ENCODE assay signal across 10 mouse cellular contexts in genomic region chr6:86318855-86319254, GRCm38 (mm10). TPM values are rescaled to one million over a fixed set of nuclear protein-coding genes. Genes with fewer than 3 reads are reported as not detected.
DNase-seq lines count a peak whose midpoint lies in the region; ATAC-seq and TF ChIP-seq lines count a peak whose summit lies in the region.
"Had no signal": no experiment of that assay in that cellular context is flagged by ENCODE, and none has a peak within 500 bp of the region (broad histone marks: within the 10 kb centered on the region; RNA-seq: fewer than 3 reads in every experiment).

No protein-coding gene starts in this region.

- TF ChIP-seq RAD21 in MEL (IDR thresholded peaks at IDR 0.05; ENCODE audit: low read depth, low read length): no peak

- TF ChIP-seq CTCF in MEL (IDR thresholded peaks at IDR 0.05 in 2 of 3, conservative IDR thresholded peaks at IDR 0.05 in 1 of 3; ENCODE audit: control insufficient read depth in 1 of 3, insufficient read depth in 1 of 3, low read depth in 2 of 3, low read length in 3 of 3, poor library complexity in 1 of 3, severe bottlenecking in 1 of 3): no peak

- TF ChIP-seq EP300 in MEL (IDR thresholded peaks at IDR 0.05; ENCODE audit: low read depth in 1 of 2, low read length in 2 of 2): no peak

- H3K4me3 ChIP-seq in MEL (ENCODE audit: control insufficient read depth in 1 of 2, insufficient read depth in 1 of 2, low read depth in 2 of 2, low read length in 2 of 2): no peak overlapping the region
- no peak overlapping the region for H3K4me3 ChIP-seq in forebrain, embryonic 14.5 days (ENCODE audit: low read depth, low read length)
- H3K4me3 ChIP-seq: embryonic facial prominence, embryonic 15.5 days; heart, embryonic 15.5 days had no signal

- no peak overlapping the region for H3K27ac ChIP-seq in MEL (ENCODE audit: control insufficient read depth, low read depth, low read length)
- H3K27ac ChIP-seq in forebrain, embryonic 14.5 days (ENCODE audit: low read depth, low read length): no peak overlapping the region
- H3K27ac ChIP-seq: embryonic facial prominence, embryonic 15.5 days; heart, embryonic 15.5 days had no signal

- no peaks in the 10 kb centered on the region for H3K79me2 ChIP-seq in MEL (ENCODE audit: control insufficient read depth, insufficient read depth, low read length, poor library complexity)

- no peak overlapping the region for H3K9ac ChIP-seq in MEL (ENCODE audit: control insufficient read depth, low read depth, low read length, poor library complexity, severe bottlenecking)
- H3K9ac ChIP-seq in forebrain, embryonic 14.5 days (ENCODE audit: low read length): no peak overlapping the region
- H3K9ac ChIP-seq: embryonic facial prominence, embryonic 15.5 days; heart, embryonic 15.5 days had no signal

- H3K4me1 ChIP-seq in MEL (ENCODE audit: control insufficient read depth in 1 of 2, insufficient read depth in 2 of 2, low read length in 2 of 2): no peaks in the 10 kb centered on the region
- no peaks in the 10 kb centered on the region for H3K4me1 ChIP-seq in forebrain, embryonic 14.5 days (ENCODE audit: control insufficient read depth, insufficient read depth, low read length)
- H3K4me1 ChIP-seq: embryonic facial prominence, embryonic 15.5 days; heart, embryonic 15.5 days had no signal

- 80% methylated on average over 4 of the region's 4 CpGs for WGBS in forebrain, embryonic 14.5 days

- no peak for TF ChIP-seq POLR2A in MEL (IDR thresholded peaks at IDR 0.05; ENCODE audit: control insufficient read depth in 1 of 2, insufficient read depth in 1 of 2, low read depth in 1 of 2, low read length in 2 of 2, poor library complexity in 1 of 2)

- peak; percentile 21 for DNase-seq in layer of hippocampus, adult 9-11 months
- DNase-seq in layer of hippocampus, postnatal 14 days (ENCODE audit: low spot score in 2 of 2): no peak
- DNase-seq in MEL (ENCODE audit: low read depth, low spot score) (peak; percentile 12), adipocyte (ENCODE audit: low spot score) (no peak)
- DNase-seq in adrenal gland, adult 8-10 months: peak; percentile 75
- DNase-seq in left cerebral cortex, postnatal 36 days (ENCODE audit: low spot score in 2 of 2): peak; percentile 12 to 30
- DNase-seq in forebrain, embryonic 14.5 days (ENCODE audit: low spot score): no peak

- no peaks in the 10 kb centered on the region for H3K9me3 ChIP-seq in MEL (replicated peaks; ENCODE audit: insufficient read depth, low read length)
- no peaks in the 10 kb centered on the region for H3K9me3 ChIP-seq in forebrain, embryonic 14.5 days (replicated peaks; ENCODE audit: control insufficient read depth, low read length)
- H3K9me3 ChIP-seq: embryonic facial prominence, embryonic 15.5 days; heart, embryonic 15.5 days had no signal

- no peak for ATAC-seq in megakaryocyte, adult 5-6 weeks (ENCODE audit: poor library complexity, severe bottlenecking)
- no peak for ATAC-seq in forebrain, embryonic 14.5 days

- H3K36me3 ChIP-seq in MEL (ENCODE audit: control insufficient read depth in 1 of 2, insufficient read depth in 2 of 2, low read length in 2 of 2): no peaks in the 10 kb centered on the region
- H3K36me3 ChIP-seq in forebrain, embryonic 14.5 days (ENCODE audit: control insufficient read depth, insufficient read depth, low read length): no peaks in the 10 kb centered on the region
- H3K36me3 ChIP-seq: embryonic facial prominence, embryonic 15.5 days; heart, embryonic 15.5 days had no signal

- no peak overlapping the region for H3K4me2 ChIP-seq in forebrain, embryonic 14.5 days (ENCODE audit: low read length)
- H3K4me2 ChIP-seq: embryonic facial prominence, embryonic 15.5 days; heart, embryonic 15.5 days had no signal

- intact Hi-C loops in left cerebral cortex, postnatal 36 days (cut with DNase I): no loop called here

- H3K27me3 ChIP-seq in MEL (ENCODE audit: control insufficient read depth in 1 of 2, insufficient read depth in 2 of 2, low read length in 2 of 2): peaks cover 2 to 6% of the 10 kb centered on the region in 2 experiments
- H3K27me3 ChIP-seq in forebrain, embryonic 14.5 days (replicated peaks; ENCODE audit: control insufficient read depth, insufficient read depth, low read length): no peaks in the 10 kb centered on the region
- H3K27me3 ChIP-seq: embryonic facial prominence, embryonic 15.5 days; heart, embryonic 15.5 days had no signal

TF ChIP-seq in MEL, 35 proteins besides CTCF, POLR2A, EP300 and RAD21:
- no peak for TF ChIP-seq TCF12 (IDR thresholded peaks at IDR 0.05; ENCODE audit: low read depth, low read length)

RNA-seq across cellular contexts. Expression of gene Fam136a, which starts 46.6 kb away (rescaled TPM):
- total RNA-seq in layer of hippocampus, postnatal 14 days (2021): 10 to 100 TPM; 31.3 to 35.0 TPM
- 87.8 and 89.2 TPM in 2 replicates for total RNA-seq in MEL (2012; rRNA removed)
- polyA plus RNA-seq in MEL (2012; ENCODE audit: insufficient read depth in 1 of 2, insufficient read length in 2 of 2, low read depth in 1 of 2, low replicate concordance in 2 of 2, missing spikeins in 1 of 2): 10 to 100 TPM in 1 of 2 experiments, not detected in 1; 53.0 TPM
- total RNA-seq in adrenal gland, adult 8-10 months (2022): 10 to 100 TPM; 47.5 to 96.0 (median 73.9) TPM
- 10 to 100 TPM; 23.3 to 25.2 TPM for total RNA-seq in left cerebral cortex, postnatal 36 days (2021)
- total RNA-seq in megakaryocyte, adult 5-6 weeks (2015): 9.7 and 13.9 TPM in 2 replicates
- total RNA-seq in megakaryocyte, adult 5-6 weeks (2017): 11.7 and 12.7 TPM in 2 replicates
- 129 and 130 TPM in 2 replicates for polyA plus RNA-seq in forebrain, embryonic 14.5 days (2014; fragmentation: Nextera tagmentation; extraction: Ambion mirVana)

RNA-seq across cellular contexts. Expression of gene Snrpg, which starts 52.2 kb away (rescaled TPM):
- total RNA-seq in layer of hippocampus, postnatal 14 days (2021): 10 to 100 TPM; 77.9 to 92.1 TPM
- 748 and 796 TPM in 2 replicates for total RNA-seq in MEL (2012; rRNA removed)
- 1,000 to 10,000 TPM in 1 of 2 experiments, 100 to 1,000 TPM in 1; 761 to 1,339 TPM for polyA plus RNA-seq in MEL (2012; ENCODE audit: insufficient read depth in 1 of 2, insufficient read length in 2 of 2, low read depth in 1 of 2, low replicate concordance in 2 of 2, missing spikeins in 1 of 2)
- 100 to 1,000 TPM; 115 to 403 (median 241) TPM for total RNA-seq in adrenal gland, adult 8-10 months (2022)
- 10 to 100 TPM; 55.8 to 66.0 TPM for total RNA-seq in left cerebral cortex, postnatal 36 days (2021)
- total RNA-seq in megakaryocyte, adult 5-6 weeks (2015): 321 and 326 TPM in 2 replicates
- total RNA-seq in megakaryocyte, adult 5-6 weeks (2017): 25.7 and 28.4 TPM in 2 replicates
- polyA plus RNA-seq in forebrain, embryonic 14.5 days (2014; fragmentation: Nextera tagmentation; extraction: Ambion mirVana): 554 and 764 TPM in 2 replicates

Comparison
In these comparisons a context has a peak if more than half of its experiments do, and no peak if none do; other contexts are left out.
1. DNase-seq: peak in layer of hippocampus, adult 9-11 months (single experiment), MEL (single experiment), adrenal gland, adult 8-10 months (single experiment) and left cerebral cortex, postnatal 36 days (2 of 2); none in layer of hippocampus, postnatal 14 days (0 of 2), adipocyte (single experiment) and forebrain, embryonic 14.5 days (single experiment).